Mouse (Mus musculus) cerebellum, adult 2 months (tissue): Measurements from ENCODE around the gene Dmac2. TPM values are rescaled to one million over a fixed set of nuclear protein-coding genes. Genes with fewer than 3 reads are reported as not detected.

Experiments used
- DNase-seq, 2 experiments: peaks; one replicate each; pipeline ENCODE4 v3.0.0; 2021
- H3K27ac ChIP-seq: fragments of 200-500 bp; 2 replicates; pipeline ENCODE4 v1.5.1; 2012; ENCODE audit warnings: low read length, control low read depth, inconsistent platforms; ENCODE audit not compliant: insufficient read depth
- H3K27me3 ChIP-seq: fragments of 200-500 bp; 2 replicates; pipeline ENCODE4 v1.6.1; 2012; ENCODE audit warnings: inconsistent platforms, mild to moderate bottlenecking, low read length, moderate library complexity; ENCODE audit not compliant: control insufficient read depth, insufficient read depth
- H3K4me1 ChIP-seq: fragments of 200-500 bp; 2 replicates; pipeline ENCODE4 v1.6.1; 2011; ENCODE audit warnings: low read length; ENCODE audit not compliant: control insufficient read depth, insufficient read depth
- H3K4me3 ChIP-seq: fragments of 200-500 bp; replicated peaks from 2 replicates; pipeline ENCODE3; 2011; ENCODE audit warnings: mild to moderate bottlenecking, low read depth, low read length, control low read depth; ENCODE audit not compliant: insufficient read depth
- CTCF ChIP-seq: fragments of 200-500 bp; IDR thresholded peaks from 2 replicates; pipeline ENCODE4 v1.5.1; 2011; ENCODE audit warnings: low read depth, mild to moderate bottlenecking, control low read depth, low read length, moderate library complexity, borderline replicate concordance; ENCODE audit not compliant: insufficient read depth
- POLR2A ChIP-seq: fragments of 200-500 bp; IDR thresholded peaks from 2 replicates; pipeline ENCODE4 v1.6.1; 2011; ENCODE audit warnings: low read length, control low read depth, borderline replicate concordance; ENCODE audit not compliant: insufficient read depth
- WGBS: fragments of 180-500 bp; shearing (Covaris S2); methylation state at CpG from one replicate; pipeline ENCODE4 v1.1.7; 2018; 5-methylcytosine and 5-hydroxymethylcytosine counted together
- polyA plus RNA-seq: library from polyadenylated mRNA; depleted of rRNA; stranded (reverse); fragments of >200 nt; gene quantifications from 2 replicates; pipeline ENCODE4 v1.2.3, GENCODE M21; 2012

Gene Dmac2
- polyA plus RNA-seq, 1 experiment: 109 TPM

- 82% methylated on average over 5 of the region's 5 CpGs for WGBS
- Histone ChIP-seq H3K4me3 (no peak overlapping the region), H3K4me1 (no peaks in the 10 kb centered on the region), H3K27me3 (no peaks in the 10 kb centered on the region), H3K27ac (no peak overlapping the region)
- no peak for TF ChIP-seq CTCF
- TF ChIP-seq POLR2A: no peak
- no peak for DNase-seq
These were observed 34.6 kb upstream of the Dmac2 start for GRCm38 (mm10) chr7:25584651-25585050.

- TF ChIP-seq CTCF: no peak
- 73% methylated on average over 9 of the region's 9 CpGs for WGBS
- no peak for DNase-seq
- no peak overlapping the region for H3K4me3 ChIP-seq
- no peaks in the 10 kb centered on the region for H3K27me3 ChIP-seq
- no peak overlapping the region for H3K27ac ChIP-seq
- no peaks in the 10 kb centered on the region for H3K4me1 ChIP-seq
These were observed 33.6 kb upstream of the Dmac2 start for GRCm38 (mm10) chr7:25585351-25586204.

- no peak overlapping the region for H3K4me3 ChIP-seq
- H3K27ac ChIP-seq: no peak overlapping the region
- no peaks in the 10 kb centered on the region for H3K4me1 ChIP-seq
- no peak for DNase-seq
- no peaks in the 10 kb centered on the region for H3K27me3 ChIP-seq
- WGBS: 80% methylated on average over 2 of the region's 2 CpGs
- TF ChIP-seq POLR2A (no peak), CTCF (no peak)
These were observed 28.0 kb upstream of the Dmac2 start for GRCm38 (mm10) chr7:25591226-25591625.

GRCm38 (mm10) chr7:25593859-25594258 is 25.4 kb upstream of the Dmac2 start:
- H3K4me1 ChIP-seq: no peaks in the 10 kb centered on the region
- WGBS: 45% methylated on average over 3 of the region's 3 CpGs
- DNase-seq: no peak
- no peak overlapping the region for H3K4me3 ChIP-seq
- no peaks in the 10 kb centered on the region for H3K27me3 ChIP-seq
- H3K27ac ChIP-seq: no peak overlapping the region
- TF ChIP-seq CTCF (no peak), POLR2A (no peak)

- H3K4me3 ChIP-seq: no peak overlapping the region
- H3K27me3 ChIP-seq: no peaks in the 10 kb centered on the region
- peak; percentile 47 to 73 for DNase-seq
- peak; percentile 64 for TF ChIP-seq CTCF
- TF ChIP-seq POLR2A: no peak
- H3K4me1 ChIP-seq: no peaks in the 10 kb centered on the region
- 13% methylated on average over 10 of the region's 10 CpGs for WGBS
- H3K27ac ChIP-seq: no peak overlapping the region
These were observed 19.6 kb upstream of the Dmac2 start for GRCm38 (mm10) chr7:25599663-25600062.

GRCm38 (mm10) chr7:25600666-25601065 is 18.5 kb upstream of the Dmac2 start:
- 78% methylated on average over 11 of the region's 11 CpGs for WGBS
- H3K27me3 ChIP-seq: no peaks in the 10 kb centered on the region
- H3K27ac ChIP-seq: no peak overlapping the region
- H3K4me3 ChIP-seq: no peak overlapping the region
- TF ChIP-seq POLR2A (no peak), CTCF (no peak)
- no peaks in the 10 kb centered on the region for H3K4me1 ChIP-seq
- no peak for DNase-seq

- H3K27ac ChIP-seq: no peak overlapping the region
- 86% methylated on average over 16 of the region's 16 CpGs for WGBS
- no peak overlapping the region for H3K4me3 ChIP-seq
- no peak for TF ChIP-seq CTCF
- no peak for TF ChIP-seq POLR2A
- DNase-seq: no peak
- H3K4me1 ChIP-seq: no peaks in the 10 kb centered on the region
- H3K27me3 ChIP-seq: no peaks in the 10 kb centered on the region
These were observed 17.9 kb upstream of the Dmac2 start for GRCm38 (mm10) chr7:25601346-25601745.

GRCm38 (mm10) chr7:25606625-25607063 is 12.6 kb upstream of the Dmac2 start:
- TF ChIP-seq CTCF (no peak), POLR2A (no peak)
- Histone ChIP-seq H3K4me3 (no peak overlapping the region), H3K27me3 (no peaks in the 10 kb centered on the region), H3K4me1 (no peaks in the 10 kb centered on the region), H3K27ac (no peak overlapping the region)
- 66% methylated on average over 4 of the region's 4 CpGs for WGBS
- DNase-seq: no peak
